Mouse (Mus musculus) embryonic fibroblast, embryonic 13.5 days (primary cell): Measurements from ENCODE around the gene Exosc1.
"Not testable (repeated sequence)": the region's sequence is repeated elsewhere in the genome, so short reads cannot be mapped to it uniquely, and the experiment has no call there.

Experiments used
- CTCF ChIP-seq: IDR thresholded peaks from 2 replicates; pipeline ENCODE4 v1.5.1; 2011; ENCODE audit warnings: mild to moderate bottlenecking, control low read depth, low read length, moderate library complexity, borderline replicate concordance; ENCODE audit not compliant: insufficient read depth
- POLR2A ChIP-seq: IDR thresholded peaks from 2 replicates; pipeline ENCODE4 v1.6.1; 2011; ENCODE audit warnings: low read depth, mild to moderate bottlenecking, control low read depth, low read length, moderate library complexity

- not testable (repeated sequence) for TF ChIP-seq CTCF, POLR2A
These were observed 18.7 kb downstream of the Exosc1 start for GRCm38 (mm10) chr19:41914592-41914882.
